Comparison of ENCODE assay signal across 20 mouse cellular contexts in the genomic region with DNA sequence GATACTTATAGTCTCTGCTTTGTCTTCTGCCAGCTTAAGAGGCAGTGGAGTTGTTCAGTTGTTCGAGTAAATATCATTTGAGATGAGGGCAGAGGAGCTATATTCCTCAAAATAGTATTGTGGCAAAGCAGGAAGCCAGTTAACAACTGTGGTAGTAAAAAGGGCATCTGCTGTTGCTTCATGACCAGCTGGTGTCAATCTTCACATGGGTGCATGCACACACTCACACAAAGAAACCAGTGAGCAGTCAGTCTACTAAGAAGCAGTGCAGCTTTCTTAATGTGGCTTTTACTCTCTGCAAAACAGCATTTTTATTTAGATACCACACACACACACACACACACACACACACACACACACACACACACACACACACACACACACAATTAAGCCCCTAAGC.
DNase-seq lines count a peak whose midpoint lies in the region; TF ChIP-seq lines count a peak whose summit lies in the region.
"Had no signal": no experiment of that assay in that cellular context is flagged by ENCODE, and none has a peak within 500 bp of the region (broad histone marks: within the 10 kb centered on the region; RNA-seq: fewer than 3 reads in every experiment).

No protein-coding gene starts in this region.

- no peak overlapping the region for H3K4me2 ChIP-seq in myocyte (ENCODE audit: low read depth)
- H3K4me2 ChIP-seq: embryonic facial prominence, embryonic 12.5 days; heart, embryonic 15.5 days; hindbrain, embryonic 14.5 days; midbrain, embryonic 15.5 days had no signal

- no peak overlapping the region for H3K4me3 ChIP-seq in myocyte
- H3K4me3 ChIP-seq: embryonic facial prominence, embryonic 12.5 days; heart, embryonic 15.5 days; midbrain, embryonic 15.5 days had no signal

- no peaks in the 10 kb centered on the region for H3K27me3 ChIP-seq in myocyte (ENCODE audit: control insufficient read depth, insufficient read depth, insufficient read length)
- H3K27me3 ChIP-seq: embryonic facial prominence, embryonic 12.5 days; heart, embryonic 15.5 days; midbrain, embryonic 15.5 days had no signal

- H3K79me2 ChIP-seq in myocyte (ENCODE audit: control insufficient read depth, insufficient read depth): no peaks in the 10 kb centered on the region

- TF ChIP-seq POLR2A in myocyte (IDR thresholded peaks at IDR 0.05; ENCODE audit: insufficient read length, low read depth): no peak

- no peak overlapping the region for H3ac ChIP-seq in myocyte (ENCODE audit: control insufficient read depth, insufficient read length)

- DNase-seq in cerebellum, postnatal 10 days: peak; percentile 35 to 56
- no peak for DNase-seq in cerebellum, adult 18-20 months
- DNase-seq in layer of hippocampus, adult 11-12 months (ENCODE audit: low spot score): peak; percentile 25
- no peak for DNase-seq in layer of hippocampus, postnatal 25 days (ENCODE audit: extremely low spot score in 1 of 2, low spot score in 1 of 2)
- DNase-seq in A20 (ENCODE audit: low read depth, low spot score): peak; percentile 8
- DNase-seq in adrenal gland, postnatal 25 days: no peak
- DNase-seq: adrenal gland, postnatal 14 days; cerebellum, adult 9-11 months; heart, postnatal 36 days; kidney, adult 2 months; kidney, postnatal 10 days; lung, postnatal 4 days; right cerebral cortex, postnatal 25 days; spleen, adult 18-20 months; thymus, postnatal 14 days had no signal

- no peaks in the 10 kb centered on the region for H3K36me3 ChIP-seq in myocyte (ENCODE audit: control insufficient read depth, insufficient read depth)
- H3K36me3 ChIP-seq: embryonic facial prominence, embryonic 12.5 days; heart, embryonic 15.5 days; midbrain, embryonic 15.5 days had no signal

TF ChIP-seq in myocyte, 11 proteins besides CTCF, POLR2A, EP300 and RAD21:
- TF ChIP-seq TCF3 (IDR thresholded peaks at IDR 0.05; ENCODE audit: insufficient read length, low read depth) (no peak), MYOD1 (IDR thresholded peaks at IDR 0.05; ENCODE audit: control insufficient read depth in 1 of 3, insufficient read length in 2 of 3, low read depth in 2 of 3) (peak in 2 of 3 experiments; percentile 15 to 44), MYOG (IDR thresholded peaks at IDR 0.05; ENCODE audit: control insufficient read depth in 1 of 3, insufficient read depth in 1 of 3, insufficient read length in 2 of 3, low read depth in 2 of 3) (peak in 1 of 3 experiments; percentile 40), TCF12 (IDR thresholded peaks at IDR 0.05; ENCODE audit: insufficient read depth, poor library complexity, severe bottlenecking) (no peak)

Comparison
In these comparisons a context has a peak if more than half of its experiments do, and no peak if none do; other contexts are left out.
1. DNase-seq: peak in cerebellum, postnatal 10 days (2 of 2), layer of hippocampus, adult 11-12 months (single experiment) and A20 (single experiment); none in cerebellum, adult 18-20 months (0 of 2), layer of hippocampus, postnatal 25 days (0 of 2) and adrenal gland, postnatal 25 days (single experiment).